Mouse (Mus musculus): ENCODE results near the gene Kifc1.
A peak's percentile ranks its signal among the peaks of the same experiment; 100 is the strongest.
"Not testable (repeated sequence)": the region's sequence is repeated elsewhere in the genome, so short reads cannot be mapped to it uniquely, and the experiment has no call there.

The Kifc1 gene

GRCm38 (mm10) chr17:33918293-33919203, 28.1 kb upstream of the Kifc1 start:
- DNase-seq (ENCODE audit: low read depth): no peak

DNA sequence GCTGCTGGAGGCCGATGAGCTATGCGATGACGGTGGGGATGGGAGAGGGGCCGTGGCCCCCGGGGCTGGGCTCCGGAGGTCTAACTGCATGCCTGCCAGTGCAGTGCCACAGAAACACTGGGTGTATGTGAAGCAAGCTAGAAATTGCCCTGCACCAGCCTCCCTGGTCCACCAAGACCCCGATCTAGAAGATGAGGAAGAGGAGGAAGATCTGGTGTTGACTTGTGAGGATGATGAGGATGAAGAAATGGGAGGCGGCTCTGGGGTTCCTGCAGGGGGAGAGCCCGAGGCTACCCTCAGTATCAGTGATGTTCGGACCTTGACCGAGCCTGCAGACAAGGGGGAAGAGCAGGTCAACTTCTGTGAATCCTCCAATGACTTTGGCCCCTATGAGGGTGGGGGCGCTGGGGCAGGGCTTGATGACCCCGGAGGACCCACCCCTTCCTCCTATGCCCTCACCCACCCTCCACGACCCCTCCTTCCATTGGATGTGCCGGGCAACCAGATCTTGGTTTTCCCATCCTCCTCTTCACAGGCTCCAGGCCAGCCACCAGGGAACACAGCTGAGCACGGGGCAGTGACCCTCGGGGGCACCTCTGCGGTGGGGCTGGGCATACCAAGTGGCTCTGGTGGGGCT, 27.3 kb upstream of the Kifc1 start:
- DNase-seq (ENCODE audit: low read depth): no peak

GRCm38 (mm10) chr17:33916847-33917655, 26.6 kb upstream of the Kifc1 start:
- DNase-seq (ENCODE audit: low read depth): no peak

DNA sequence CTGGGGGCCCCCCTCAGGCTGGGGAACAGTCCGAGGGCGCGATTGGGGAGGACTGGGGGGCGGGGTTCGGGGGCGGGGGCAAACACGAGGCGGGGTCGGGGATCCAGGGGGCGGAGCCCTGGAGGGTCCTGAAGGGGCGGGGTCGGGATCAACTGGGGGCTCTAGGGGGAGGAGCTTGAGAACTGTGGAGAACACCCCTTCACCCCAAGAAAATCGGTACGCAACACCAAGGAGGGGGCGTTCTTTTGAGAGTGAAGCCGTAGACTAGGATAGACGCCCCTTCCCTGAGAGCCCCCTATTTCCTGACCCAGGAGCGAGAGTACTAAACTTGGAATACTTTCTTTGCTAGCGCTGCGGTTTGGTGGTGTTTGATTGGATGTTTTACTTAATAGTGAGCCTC, 25.8 kb upstream of the Kifc1 start:
- no peak for DNase-seq (ENCODE audit: low read depth)

- DNase-seq (ENCODE audit: low read depth): peak; percentile 100
Measured at GRCm38 (mm10) chr17:33915671-33916250, 25.3 kb upstream of the Kifc1 start, which contains the start of the genes Tapbp and Zbtb22. Gene Tapbp (plus strand): TSS chr17:33915899. Gene Zbtb22 (plus strand): TSS chr17:33915904.

DNA sequence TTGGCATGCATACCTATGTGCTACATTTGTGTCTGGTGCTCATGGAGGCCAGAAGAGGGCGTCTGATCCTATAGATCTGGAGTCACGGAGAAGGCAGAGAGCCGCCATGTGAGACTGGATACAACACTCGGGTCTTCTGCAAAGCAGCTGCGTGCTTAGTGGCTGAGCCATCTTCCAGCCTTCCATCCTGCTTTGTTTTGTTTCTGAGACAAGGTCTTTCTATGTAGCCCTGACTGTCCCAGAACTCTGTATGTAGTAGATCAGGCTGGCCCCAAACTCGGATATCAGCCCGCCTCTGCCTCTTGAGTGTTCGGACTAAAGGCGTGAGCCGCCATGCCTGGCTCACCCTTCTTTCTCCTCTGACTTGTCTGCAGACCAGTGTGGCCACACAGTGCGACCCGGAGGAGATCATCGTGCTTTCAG, 24.5 kb upstream of the Kifc1 start:
- peak; percentile 59 for DNase-seq (ENCODE audit: low read depth)

DNA sequence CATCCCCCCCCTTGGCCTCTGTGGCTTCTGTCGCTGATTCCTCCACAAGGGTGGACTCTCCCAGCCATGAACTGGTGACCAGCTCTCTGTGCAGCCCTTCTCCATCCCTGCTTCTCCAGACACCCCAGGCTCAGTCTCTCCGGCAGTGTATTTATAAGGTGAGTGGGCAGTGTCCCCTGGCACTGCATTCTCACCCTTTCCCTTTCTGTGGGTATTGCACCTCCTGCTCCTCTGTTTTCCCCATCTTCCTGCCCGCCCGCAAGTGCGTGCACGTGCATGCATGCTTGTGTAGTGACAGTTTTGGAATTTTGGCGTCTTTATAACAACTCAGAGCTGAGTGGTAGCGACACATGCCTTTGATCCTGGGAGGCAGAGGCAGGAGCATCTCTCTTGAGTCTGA, 23.4 kb upstream of the Kifc1 start:
- no peak for DNase-seq (ENCODE audit: low read depth)

- DNase-seq (ENCODE audit: low read depth): no peak
Measured at GRCm38 (mm10) chr17:33913264-33913663, 22.8 kb upstream of the Kifc1 start.

DNA sequence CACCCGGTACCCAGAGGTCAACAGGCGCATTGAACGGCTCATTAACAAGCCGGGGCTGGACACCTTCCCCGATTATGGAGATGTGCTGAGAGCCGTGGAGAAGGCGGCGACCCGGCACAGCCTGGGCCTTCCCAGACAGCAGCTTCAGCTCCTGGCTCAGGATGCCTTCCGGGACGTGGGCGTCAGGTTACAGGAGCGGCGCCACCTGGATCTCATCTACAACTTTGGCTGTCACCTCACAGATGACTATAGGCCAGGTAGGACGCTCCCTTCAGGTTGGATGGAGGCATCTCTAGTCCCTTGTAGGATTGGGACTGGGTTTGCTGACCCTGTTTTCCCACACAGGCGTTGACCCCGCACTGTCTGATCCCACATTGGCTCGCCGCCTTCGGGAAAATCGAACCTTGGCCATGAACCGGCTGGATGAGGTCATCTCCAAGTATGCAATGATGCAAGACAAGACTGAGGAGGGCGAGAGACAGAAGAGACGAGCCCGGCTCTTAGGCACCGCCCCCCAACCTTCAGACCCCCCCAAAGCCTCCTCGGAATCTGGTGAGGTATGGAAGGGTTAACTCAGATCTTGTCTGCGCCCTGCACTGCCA, 21.5 kb upstream of the Kifc1 start:
- DNase-seq (ENCODE audit: low read depth): no peak

DNA sequence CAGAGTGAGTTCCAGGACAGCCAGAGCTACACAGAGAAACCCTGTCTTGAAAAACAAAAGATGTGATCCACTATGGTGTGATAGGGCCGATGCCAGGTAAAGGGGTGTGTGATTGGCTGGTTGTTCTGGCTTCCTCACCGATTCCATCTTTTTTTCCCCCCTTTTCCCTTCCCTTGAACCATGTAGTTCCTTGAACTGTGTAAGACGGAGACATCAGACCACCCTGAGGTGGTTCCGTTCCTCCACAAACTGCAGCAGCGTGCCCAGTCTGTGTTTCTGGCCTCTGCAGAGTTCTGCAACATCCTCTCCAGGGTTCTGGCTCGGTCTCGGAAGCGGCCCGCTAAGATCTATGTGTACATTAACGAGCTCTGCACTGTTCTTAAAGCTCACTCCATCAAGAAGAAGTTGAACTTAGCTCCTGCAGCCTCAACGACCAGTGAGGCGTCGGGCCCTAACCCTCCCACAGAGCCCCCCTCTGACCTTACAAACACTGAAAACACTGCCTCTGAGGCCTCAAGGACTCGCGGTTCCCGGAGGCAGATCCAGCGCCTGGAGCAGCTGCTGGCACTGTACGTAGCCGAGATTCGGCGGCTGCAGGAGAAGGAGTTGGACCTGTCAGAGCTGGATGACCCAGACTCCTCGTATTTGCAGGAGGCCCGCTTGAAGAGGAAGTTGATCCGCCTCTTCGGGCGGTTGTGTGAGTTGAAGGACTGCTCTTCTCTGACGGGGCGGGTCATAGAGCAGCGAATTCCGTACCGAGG, 20.8 kb upstream of the Kifc1 start:
- no peak for DNase-seq (ENCODE audit: low read depth)

DNA sequence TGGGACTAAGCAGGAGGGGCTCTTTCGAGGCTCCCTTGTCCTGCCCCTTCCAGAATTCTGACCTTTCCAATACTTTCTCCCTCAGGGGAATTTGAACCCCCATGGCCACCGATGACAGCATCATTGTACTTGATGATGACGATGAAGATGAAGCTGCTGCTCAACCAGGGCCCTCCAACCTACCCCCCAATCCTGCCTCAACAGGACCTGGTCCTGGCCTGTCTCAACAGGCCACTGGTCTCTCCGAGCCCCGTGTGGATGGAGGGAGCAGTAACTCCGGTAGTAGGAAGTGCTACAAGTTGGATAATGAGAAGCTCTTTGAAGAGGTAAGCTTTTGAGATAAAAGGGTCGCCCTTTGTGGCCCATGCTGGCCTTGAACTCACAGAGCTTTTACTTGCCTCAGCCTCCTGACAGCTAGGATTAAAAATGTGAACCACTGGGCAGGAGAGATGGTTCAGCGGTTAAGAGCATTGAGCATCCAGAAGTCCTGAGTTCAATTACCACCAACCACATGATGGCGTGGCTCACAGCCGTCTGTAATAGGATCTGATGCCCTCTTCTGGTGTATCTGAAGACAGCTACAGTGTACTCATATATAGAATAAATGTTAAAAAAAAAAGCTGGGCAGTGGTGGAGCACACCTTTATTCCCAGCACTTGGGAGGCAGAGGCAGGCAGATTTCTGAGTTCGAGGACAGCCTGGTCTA, 20.0 kb upstream of the Kifc1 start:
- DNase-seq (ENCODE audit: low read depth): peak; percentile 66

GRCm38 (mm10) chr17:33909869-33910250, 19.4 kb upstream of the Kifc1 start:
- DNase-seq (ENCODE audit: low read depth): peak; percentile 80

- peak; percentile 99 for DNase-seq (ENCODE audit: low read depth)
Measured at GRCm38 (mm10) chr17:33909077-33909868, 18.8 kb upstream of the Kifc1 start, which contains the start of gene Daxx. Gene Daxx (plus strand): TSS chr17:33909414.

GRCm38 (mm10) chr17:33908331-33909076, 18.0 kb upstream of the Kifc1 start:
- DNase-seq (ENCODE audit: low read depth): peak; percentile 56

DNA sequence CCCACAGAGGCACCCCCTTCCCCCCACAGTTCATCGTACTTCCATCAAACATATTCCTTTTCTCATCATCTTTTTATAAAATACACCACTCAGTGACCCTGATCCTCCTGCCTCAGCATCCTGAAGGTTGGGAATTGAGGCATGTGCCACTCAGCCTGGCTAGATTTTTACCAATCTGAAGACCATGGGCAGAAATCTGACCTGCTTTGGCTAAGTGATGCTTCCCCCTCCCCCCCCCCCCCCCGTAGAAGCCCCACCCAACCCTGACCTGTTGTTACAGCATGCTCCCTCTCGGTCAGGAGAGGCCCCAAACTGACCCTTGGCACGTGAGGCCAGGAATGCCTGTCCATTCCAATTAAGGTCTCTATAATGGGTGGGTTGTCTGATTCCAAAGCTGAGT, 14.4 kb upstream of the Kifc1 start, which contains the start of gene Platr17:
Platr17 (plus strand) TSS at position 301 of the 400 bp plus-strand sequence.
- not testable (repeated sequence) for DNase-seq (ENCODE audit: low read depth)

DNA sequence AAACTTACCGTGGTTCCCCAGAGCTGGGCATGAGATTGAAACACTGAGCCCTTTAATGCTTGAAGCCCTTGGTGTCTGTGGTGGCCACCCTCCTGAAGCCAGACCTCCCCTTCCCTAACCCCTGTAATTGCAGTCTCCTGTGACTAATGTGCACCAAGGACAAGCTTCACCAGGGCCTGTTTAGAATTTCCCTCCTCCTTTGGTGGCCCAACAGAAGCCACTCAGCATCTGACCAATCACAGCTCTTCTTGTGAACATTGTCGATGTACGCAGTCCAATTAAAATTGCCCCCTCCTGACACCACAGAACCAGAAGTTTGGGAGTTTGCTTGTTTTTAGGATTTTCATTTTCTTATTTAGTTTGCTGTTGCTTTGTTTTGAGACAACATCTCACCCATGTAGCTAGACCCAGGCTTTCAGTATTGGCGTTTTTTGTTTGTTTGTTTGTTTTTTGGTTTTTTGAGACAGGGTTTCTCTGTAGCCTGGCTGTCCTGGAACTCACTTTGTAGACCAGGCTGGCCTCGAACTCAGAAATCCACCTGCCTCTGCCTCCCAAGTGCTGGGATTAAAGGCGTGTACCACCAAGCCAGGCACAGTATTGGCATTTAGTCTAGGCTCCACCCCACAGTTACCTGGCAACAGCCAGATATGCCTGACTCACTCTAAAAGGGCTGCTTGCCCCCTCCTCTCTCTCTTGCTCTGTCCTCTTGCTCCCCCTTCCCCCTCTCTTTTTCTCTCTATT, 13.6 kb upstream of the Kifc1 start:
- peak; percentile 71 for DNase-seq (ENCODE audit: low read depth)

DNA sequence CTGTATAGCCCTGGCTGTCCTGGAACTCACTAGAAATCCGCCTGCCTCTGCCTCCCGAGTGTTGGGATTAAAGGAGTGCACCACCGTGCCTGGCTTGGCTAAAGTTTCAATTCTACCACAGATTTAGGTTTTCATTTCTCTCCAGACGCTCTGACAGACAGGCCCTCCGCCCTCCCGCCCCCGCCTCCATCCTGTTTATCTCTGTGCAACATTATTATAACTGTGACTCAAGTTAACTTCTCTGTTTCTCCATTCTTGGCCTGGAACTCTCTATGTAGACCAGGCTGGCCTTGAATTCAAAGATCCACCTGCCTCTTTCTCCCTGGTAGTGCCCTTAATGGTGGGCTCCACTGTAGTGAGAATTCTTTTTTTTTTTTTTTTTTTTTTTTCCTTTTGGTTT, 12.0 kb upstream of the Kifc1 start:
- DNase-seq (ENCODE audit: low read depth): peak; percentile 29

- DNase-seq (ENCODE audit: low read depth): no peak
Measured at GRCm38 (mm10) chr17:33902079-33902478, 11.6 kb upstream of the Kifc1 start.

All from 416B (cell line).